Mouse (Mus musculus) thymus, postnatal 14 days (tissue): ENCODE results near the gene Prl8a9.

Experiments used
- DNase-seq: peaks from one replicate; pipeline ENCODE4 v3.0.0; 2021

Gene Prl8a9

GRCm38 (mm10) chr13:27564506-27564905, at the start of gene Prl8a9:
Gene Prl8a9, minus strand, starts transcription at chr13:27564606.
- DNase-seq, result no peak

GRCm38 (mm10) chr13:27610482-27610881, 46.1 kb upstream of the Prl8a9 start, which contains the start of gene Prl7b1:
Gene Prl7b1, minus strand, starts transcription at chr13:27610582.
- no peak for DNase-seq

GRCm38 (mm10) chr13:27582071-27582470, 17.7 kb upstream of the Prl8a9 start, which contains the start of gene Prl8a1:
Gene Prl8a1, minus strand, starts transcription at chr13:27582171.
- DNase-seq, result no peak

GRCm38 (mm10) chr13:27553336-27553735, 11.1 kb downstream of the Prl8a9 start:
- DNase-seq, result no peak

GRCm38 (mm10) chr13:27523156-27523555, 41.2 kb downstream of the Prl8a9 start:
- DNase-seq, result no peak

GRCm38 (mm10) chr13:27513117-27513516, 51.3 kb downstream of the Prl8a9 start, which contains the start of gene Prl8a8:
Gene Prl8a8, minus strand, starts transcription at chr13:27513217.
- DNase-seq, result no peak
